Mouse (Mus musculus) heart, embryonic 13.5 days (tissue): ENCODE measurements around the gene Tssk4. TPM values are rescaled to one million over a fixed set of nuclear protein-coding genes. Genes with fewer than 3 reads are reported as not detected.

Experiments
- ATAC-seq: fragments of 200-750 bp; cut with Nextera tagmentation; 2 replicates; pipeline ENCODE4 v1.8.0; 2017; ENCODE audit warnings: moderate TSS enrichment; ENCODE audit not compliant: insufficient number of reproducible peaks, low FRiP score, low TSS enrichment; ENCODE audit errors: extremely low read depth
- H3K27ac ChIP-seq: fragments of 300-500 bp; sonication (generic); replicated peaks from 2 replicates; pipeline ENCODE4 v1.5.1; 2015; ENCODE audit warnings: moderate library complexity, mild to moderate bottlenecking, inconsistent platforms
- H3K27me3 ChIP-seq: fragments of 300-500 bp; sonication (generic); replicated peaks from 2 replicates; pipeline ENCODE4 v1.6.1; 2015; ENCODE audit warnings: mild to moderate bottlenecking, inconsistent platforms
- H3K36me3 ChIP-seq: fragments of 300-500 bp; sonication (generic); 2 replicates; pipeline ENCODE4 v1.6.1; 2015; ENCODE audit warnings: mild to moderate bottlenecking, inconsistent platforms
- H3K4me1 ChIP-seq: fragments of 300-500 bp; sonication (generic); 2 replicates; pipeline ENCODE4 v1.6.1; 2015; ENCODE audit warnings: inconsistent platforms
- H3K4me2 ChIP-seq: fragments of 300-500 bp; sonication (generic); 2 replicates; pipeline ENCODE4 v1.6.1; 2015; ENCODE audit warnings: inconsistent platforms, mild to moderate bottlenecking, moderate library complexity
- H3K4me3 ChIP-seq: fragments of 300-500 bp; sonication (generic); 2 replicates; pipeline ENCODE4 v1.5.1; 2015; ENCODE audit warnings: moderate library complexity, mild to moderate bottlenecking, inconsistent platforms
- H3K9ac ChIP-seq: fragments of 300-500 bp; sonication (generic); 2 replicates; pipeline ENCODE4 v1.6.1; 2015; ENCODE audit warnings: inconsistent platforms, mild to moderate bottlenecking, moderate library complexity
- H3K9me3 ChIP-seq: fragments of 300-500 bp; sonication (generic); 2 replicates; pipeline ENCODE4 v1.6.1; 2016; ENCODE audit warnings: inconsistent platforms
- WGBS: fragments of 180-500 bp; shearing (Covaris S2); methylation state at CpG from one replicate; pipeline ENCODE4 v1.1.7; 2015; ENCODE audit warnings: mixed read lengths; 5-methylcytosine and 5-hydroxymethylcytosine counted together
- polyA plus RNA-seq: library from polyadenylated mRNA; unstranded; fragments of >200 nt; fragmentation: Nextera tagmentation; extraction: Ambion mirVana; gene quantifications from 2 replicates; pipeline ENCODE4 v1.2.1, GENCODE M21; 2015

Gene Tssk4
- polyA plus RNA-seq, 1 experiment from 2014 or later, result 0.43 TPM

- H3K4me3 ChIP-seq, result peak within 1 kb of the TSS; percentile 86
- no peaks in the 10 kb centered on the region for H3K9me3 ChIP-seq
- ATAC-seq, result peak; percentile 97
- WGBS, result under 1% methylated on average over 66 of the region's 66 CpGs
- H3K9ac ChIP-seq, result peak within 1 kb of the TSS; percentile 93
- peak within 1 kb of the TSS; percentile 84 for H3K4me2 ChIP-seq
- peaks cover 42% of the 10 kb centered on the region for H3K36me3 ChIP-seq
- peaks cover 17% of the 10 kb centered on the region for H3K4me1 ChIP-seq
- no peaks in the 10 kb centered on the region for H3K27me3 ChIP-seq
- peak within 1 kb of the TSS; percentile 89 for H3K27ac ChIP-seq
Observed at GRCm38 (mm10) chr14:55681160-55682117, 31.5 kb downstream of the Tssk4 start, which contains the start of gene Tinf2. TSS of gene Tinf2 (minus strand) at chr14:55681820.

GRCm38 (mm10) chr14:55682118-55682493 is 32.1 kb downstream of the Tssk4 start:
- H3K4me1 ChIP-seq, result peaks cover 17% of the 10 kb centered on the region
- H3K27me3 ChIP-seq, result no peaks in the 10 kb centered on the region
- H3K4me2 ChIP-seq, result peak overlapping the region; percentile 84
- ATAC-seq, result no peak
- H3K9ac ChIP-seq, result peak overlapping the region; percentile 93
- peaks cover 35% of the 10 kb centered on the region for H3K36me3 ChIP-seq
- H3K27ac ChIP-seq, result peak overlapping the region; percentile 89
- peak overlapping the region; percentile 86 for H3K4me3 ChIP-seq
- WGBS, result 16% methylated on average over 3 of the region's 3 CpGs
- no peaks in the 10 kb centered on the region for H3K9me3 ChIP-seq

- ATAC-seq, result no peak
- H3K27me3 ChIP-seq, result 0 out of 2 replicates have a peak, but pooled peaks cover 3% of the 10 kb centered on the region
- no peaks in the 10 kb centered on the region for H3K36me3 ChIP-seq
- H3K9me3 ChIP-seq, result no peaks in the 10 kb centered on the region
- H3K9ac ChIP-seq, result no peak overlapping the region
- no peak overlapping the region for H3K4me3 ChIP-seq
- H3K4me2 ChIP-seq, result no peak overlapping the region
- no peak overlapping the region for H3K27ac ChIP-seq
- H3K4me1 ChIP-seq, result no peaks in the 10 kb centered on the region
- 76% methylated on average over 10 of the region's 10 CpGs for WGBS
Observed at GRCm38 (mm10) chr14:55689433-55689832, 39.4 kb downstream of the Tssk4 start.

GRCm38 (mm10) chr14:55697226-55697625 is 47.2 kb downstream of the Tssk4 start:
- no peaks in the 10 kb centered on the region for H3K36me3 ChIP-seq
- H3K4me1 ChIP-seq, result no peaks in the 10 kb centered on the region
- 0 out of 2 replicates have a peak, but pooled peaks cover 9% of the 10 kb centered on the region for H3K27me3 ChIP-seq
- no peak overlapping the region for H3K9ac ChIP-seq
- ATAC-seq, result no peak
- 66% methylated on average over 4 of the region's 4 CpGs for WGBS
- no peak overlapping the region for H3K4me2 ChIP-seq
- no peak overlapping the region for H3K27ac ChIP-seq
- no peak overlapping the region for H3K4me3 ChIP-seq
- H3K9me3 ChIP-seq, result no peaks in the 10 kb centered on the region

- H3K27me3 ChIP-seq, result peaks cover 16% of the 10 kb centered on the region; the same call in 1 of the 2 replicates
- no peaks in the 10 kb centered on the region for H3K36me3 ChIP-seq
- H3K9ac ChIP-seq, result no peak overlapping the region
- WGBS, result 49% methylated on average over 9 of the region's 9 CpGs
- H3K4me3 ChIP-seq, result no peak overlapping the region
- no peaks in the 10 kb centered on the region for H3K9me3 ChIP-seq
- no peak for ATAC-seq
- H3K4me2 ChIP-seq, result no peak overlapping the region
- H3K27ac ChIP-seq, result no peak overlapping the region
- no peaks in the 10 kb centered on the region for H3K4me1 ChIP-seq
Observed at GRCm38 (mm10) chr14:55701131-55701530, 51.1 kb downstream of the Tssk4 start.

Other genes starting within 250 kb of the Tssk4 start
- gene Dhrs4, start 171.4 kb upstream of the Tssk4 start, polyA plus RNA-seq, result 64.7 and 68.9 TPM in 2 replicates
- 1.9 TPM in 2 replicates for gene Carmil3, start 159.5 kb upstream of the Tssk4 start, polyA plus RNA-seq
- gene Cpne6, start 139.7 kb upstream of the Tssk4 start, polyA plus RNA-seq, result 0.43 and 0.47 TPM in 2 replicates
- gene Nrl, start 125.2 kb upstream of the Tssk4 start, polyA plus RNA-seq, result not detected in 2 replicates
- gene Pck2, start 109.9 kb upstream of the Tssk4 start, polyA plus RNA-seq, result 40.9 and 43.9 TPM in 2 replicates
- 60.0 and 66.2 TPM in 2 replicates for gene Dcaf11, start 90.2 kb upstream of the Tssk4 start, polyA plus RNA-seq
- 0.56 and 1.3 TPM in 2 replicates for gene A730061H03Rik, start 89.8 kb upstream of the Tssk4 start, polyA plus RNA-seq
- gene Fitm1, start 74.6 kb upstream of the Tssk4 start, polyA plus RNA-seq, result 100 and 109 TPM in 2 replicates
- gene Psme1, start 72.1 kb upstream of the Tssk4 start, polyA plus RNA-seq, result 212 and 219 TPM in 2 replicates
- gene Emc9, start 64.9 kb upstream of the Tssk4 start, polyA plus RNA-seq, result 14.8 and 19.1 TPM in 2 replicates
- gene Psme2, start 59.1 kb upstream of the Tssk4 start, polyA plus RNA-seq, result 191 and 205 TPM in 2 replicates
- gene Rnf31, start 58.5 kb upstream of the Tssk4 start, polyA plus RNA-seq, result 12.5 and 15.2 TPM in 2 replicates
- gene Irf9, start 46.6 kb upstream of the Tssk4 start, polyA plus RNA-seq, result 9.7 and 10.1 TPM in 2 replicates
- 13.4 and 15.1 TPM in 2 replicates for gene Rec8, start 32.1 kb upstream of the Tssk4 start, polyA plus RNA-seq
- gene Ipo4, start 14.2 kb upstream of the Tssk4 start, polyA plus RNA-seq, result 64.8 and 67.1 TPM in 2 replicates
- gene Gm49378, start 12.3 kb upstream of the Tssk4 start, polyA plus RNA-seq, result 1.4 and 1.6 TPM in 2 replicates
- 77.8 and 81.5 TPM in 2 replicates for gene Tm9sf1, start 6.4 kb upstream of the Tssk4 start, polyA plus RNA-seq
- 74.3 and 83.3 TPM in 2 replicates for gene Mdp1, start 10.3 kb downstream of the Tssk4 start, polyA plus RNA-seq
- 39.3 and 47.4 TPM in 2 replicates for gene Gmpr2, start 21.8 kb downstream of the Tssk4 start, polyA plus RNA-seq
- gene Nedd8, start 21.9 kb downstream of the Tssk4 start, polyA plus RNA-seq, result 471 and 507 TPM in 2 replicates
- 30.9 and 32.1 TPM in 2 replicates for gene Tinf2, start 31.6 kb downstream of the Tssk4 start, polyA plus RNA-seq
- gene Tgm1, start 63.7 kb downstream of the Tssk4 start, polyA plus RNA-seq, result 0.23 and 0.25 TPM in 2 replicates
- 22.8 and 23.4 TPM in 2 replicates for gene Rabggta, start 72.1 kb downstream of the Tssk4 start, polyA plus RNA-seq
- 54.8 and 66.9 TPM in 2 replicates for gene Dhrs1, start 95.5 kb downstream of the Tssk4 start, polyA plus RNA-seq
- gene Nop9, start 95.5 kb downstream of the Tssk4 start, polyA plus RNA-seq, result 22.8 and 23.9 TPM in 2 replicates
- 1.2 and 2.1 TPM in 2 replicates for gene Cideb, start 108.3 kb downstream of the Tssk4 start, polyA plus RNA-seq
- 0.25 and 0.27 TPM in 2 replicates for gene Ltb4r2, start 111.2 kb downstream of the Tssk4 start, polyA plus RNA-seq
- gene Ltb4r1, start 115.8 kb downstream of the Tssk4 start, polyA plus RNA-seq, result 0.48 and 0.71 TPM in 2 replicates
- gene Adcy4, start 133.9 kb downstream of the Tssk4 start, polyA plus RNA-seq, result 17.7 TPM in 2 replicates
- 18.8 and 20.6 TPM in 2 replicates for gene Ripk3, start 138.7 kb downstream of the Tssk4 start, polyA plus RNA-seq
- 12.5 and 14.0 TPM in 2 replicates for gene Nfatc4, start 173.0 kb downstream of the Tssk4 start, polyA plus RNA-seq
- gene Nynrin, start 203.8 kb downstream of the Tssk4 start, polyA plus RNA-seq, result 16.5 and 18.2 TPM in 2 replicates
- 0.27 and 0.31 TPM in 2 replicates for gene Cbln3, start 234.2 kb downstream of the Tssk4 start, polyA plus RNA-seq
- 9.5 and 9.8 TPM in 2 replicates for gene Khnyn, start 234.8 kb downstream of the Tssk4 start, polyA plus RNA-seq